Mouse (Mus musculus) C2C12 (cell line): ENCODE results near the gene Myo3b. TPM values are rescaled to one million over a fixed set of nuclear protein-coding genes. Genes with fewer than 3 reads are reported as not detected.

Source experiments
- H3K27me3 ChIP-seq: one replicate; pipeline ENCODE4 v1.6.1; 2011; ENCODE audit not compliant: control insufficient read depth, insufficient read depth, insufficient read length
- H3K36me3 ChIP-seq: one replicate; pipeline ENCODE4 v1.6.1; 2011; ENCODE audit not compliant: control insufficient read depth, insufficient read depth
- H3K4me3 ChIP-seq: one replicate; pipeline ENCODE4 v1.5.1; 2011; ENCODE audit warnings: mild to moderate bottlenecking, control low read depth; ENCODE audit not compliant: poor library complexity, insufficient read depth, severe bottlenecking
- H3K79me2 ChIP-seq: one replicate; pipeline ENCODE4 v1.6.1; 2011; ENCODE audit not compliant: control insufficient read depth, insufficient read depth
- H3K79me3 ChIP-seq: one replicate; pipeline ENCODE4 v1.6.1; 2011; ENCODE audit warnings: low read depth, control low read depth
- H3ac ChIP-seq: one replicate; pipeline ENCODE3; 2011; ENCODE audit warnings: low read depth; ENCODE audit not compliant: control insufficient read depth, insufficient read length
- CEBPB ChIP-seq: IDR thresholded peaks from one replicate; pipeline ENCODE4 v1.6.1; 2011; ENCODE audit warnings: low read depth, mild to moderate bottlenecking, control low read depth, moderate library complexity
- CTCF ChIP-seq: IDR thresholded peaks from one replicate; pipeline ENCODE4 v1.5.1; 2011; ENCODE audit not compliant: control insufficient read depth, insufficient read depth, insufficient read length
- FOSL1 ChIP-seq: IDR thresholded peaks from one replicate; pipeline ENCODE4 v1.8.0; 2011; ENCODE audit warnings: mild to moderate bottlenecking, low read length; ENCODE audit not compliant: poor library complexity, insufficient read depth, severe bottlenecking
- MAX ChIP-seq: IDR thresholded peaks from one replicate; pipeline ENCODE4 v1.6.1; 2011; ENCODE audit warnings: mild to moderate bottlenecking, control low read depth
- MYOD1 ChIP-seq: IDR thresholded peaks from one replicate; pipeline ENCODE4 v1.6.1; 2011; ENCODE audit warnings: low read depth; ENCODE audit not compliant: control insufficient read depth, insufficient read length
- MYOG ChIP-seq: IDR thresholded peaks from one replicate; pipeline ENCODE4 v1.6.1; 2011; ENCODE audit not compliant: control insufficient read depth, insufficient read length; ENCODE audit errors: extremely low read depth
- USF1 ChIP-seq: IDR thresholded peaks from one replicate; pipeline ENCODE4 v1.6.1; 2011; ENCODE audit warnings: low read depth, mild to moderate bottlenecking, control low read depth, moderate library complexity
- polyA plus RNA-seq: library from polyadenylated mRNA; unstranded; fragments of >200 nt; fragmentation: generic; extraction: Trizol; gene quantifications from one replicate; pipeline ENCODE4 v1.2.1, GENCODE M21; 2012; ENCODE audit warnings: missing spikeins

Gene Myo3b
- polyA plus RNA-seq, 1 experiment = 0.11 TPM

DNA sequence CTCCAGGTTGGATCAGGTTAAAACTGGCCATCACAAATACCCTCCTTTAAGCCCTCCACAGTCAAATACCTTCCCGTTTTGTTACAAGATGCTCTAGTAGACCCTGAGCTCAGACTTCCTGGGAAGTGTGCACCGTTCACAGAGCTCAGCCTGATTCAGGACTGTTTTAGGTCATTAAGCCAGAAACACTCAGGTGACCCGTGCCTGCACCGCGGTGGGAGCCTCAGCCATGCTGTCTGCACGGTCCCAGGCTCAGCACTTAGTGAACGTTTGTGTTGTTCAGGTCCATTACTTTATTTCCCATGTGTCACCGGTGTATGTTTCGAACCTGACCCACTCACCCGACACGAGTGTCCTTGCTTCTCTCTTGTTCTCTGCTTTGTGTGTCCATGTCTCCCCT lies 288.7 kb downstream of the Myo3b start:
- TF ChIP-seq FOSL1 (no peak), CEBPB (no peak), USF1 (no peak), MAX (no peak), MYOG (no peak), CTCF (no peak), MYOD1 (no peak)
- Histone ChIP-seq H3K36me3 (no peaks in the 10 kb centered on the region), H3K79me3 (no peaks in the 10 kb centered on the region), H3K4me3 (no peak overlapping the region), H3ac (no peak overlapping the region), H3K79me2 (no peaks in the 10 kb centered on the region), H3K27me3 (peaks cover 3% of the 10 kb centered on the region)

DNA sequence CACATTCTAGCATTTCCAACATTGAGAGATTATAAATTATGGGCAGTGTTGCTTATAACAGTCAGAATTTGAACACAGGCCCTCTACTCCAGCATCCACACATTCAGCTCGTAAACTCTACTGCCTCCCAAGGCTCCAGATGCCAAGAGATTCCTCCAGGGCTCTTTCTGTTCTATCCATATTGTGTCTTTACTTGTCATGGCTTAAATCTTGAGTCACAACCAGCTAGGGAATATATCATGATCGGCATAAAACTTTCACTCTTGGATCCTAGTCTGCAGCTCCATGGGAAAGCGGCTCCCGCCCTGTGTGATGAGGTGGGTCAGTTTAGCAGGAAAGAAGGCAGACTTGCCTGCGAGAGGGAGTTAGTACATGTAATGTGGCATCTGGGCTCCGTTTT lies 294.0 kb downstream of the Myo3b start:
- TF ChIP-seq MYOD1 (no peak), MAX (no peak), USF1 (no peak), FOSL1 (no peak), MYOG (no peak), CEBPB (no peak), CTCF (no peak)
- no peaks in the 10 kb centered on the region for H3K27me3 ChIP-seq
- no peaks in the 10 kb centered on the region for H3K79me2 ChIP-seq
- no peak overlapping the region for H3ac ChIP-seq
- no peak overlapping the region for H3K4me3 ChIP-seq
- H3K36me3 ChIP-seq = no peaks in the 10 kb centered on the region
- H3K79me3 ChIP-seq = no peaks in the 10 kb centered on the region

DNA sequence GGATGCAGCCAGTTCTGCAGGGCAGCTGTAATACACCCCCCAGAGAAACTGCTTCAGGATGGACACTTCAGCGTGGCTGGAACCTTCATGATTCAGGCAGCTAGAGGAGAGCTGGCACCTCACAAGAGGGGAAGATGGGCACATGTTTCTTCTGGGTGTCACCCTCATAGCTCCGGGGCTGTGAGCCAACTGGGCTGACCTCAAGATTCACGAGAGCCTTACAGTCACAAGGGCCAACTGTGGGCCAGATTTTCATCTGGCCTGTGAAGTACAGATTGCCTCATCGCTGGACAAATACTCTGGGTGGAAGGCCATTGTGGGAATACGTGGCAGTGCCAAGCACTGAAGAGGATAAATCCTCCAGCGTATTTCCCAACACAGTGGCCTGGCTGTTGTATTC lies 294.6 kb downstream of the Myo3b start:
- H3K79me2 ChIP-seq = no peaks in the 10 kb centered on the region
- no peaks in the 10 kb centered on the region for H3K27me3 ChIP-seq
- no peak overlapping the region for H3ac ChIP-seq
- no peak overlapping the region for H3K4me3 ChIP-seq
- no peaks in the 10 kb centered on the region for H3K79me3 ChIP-seq
- no peaks in the 10 kb centered on the region for H3K36me3 ChIP-seq
- TF ChIP-seq MAX (no peak), USF1 (no peak), MYOD1 (no peak), MYOG (no peak), FOSL1 (no peak), CEBPB (no peak), CTCF (no peak)

DNA sequence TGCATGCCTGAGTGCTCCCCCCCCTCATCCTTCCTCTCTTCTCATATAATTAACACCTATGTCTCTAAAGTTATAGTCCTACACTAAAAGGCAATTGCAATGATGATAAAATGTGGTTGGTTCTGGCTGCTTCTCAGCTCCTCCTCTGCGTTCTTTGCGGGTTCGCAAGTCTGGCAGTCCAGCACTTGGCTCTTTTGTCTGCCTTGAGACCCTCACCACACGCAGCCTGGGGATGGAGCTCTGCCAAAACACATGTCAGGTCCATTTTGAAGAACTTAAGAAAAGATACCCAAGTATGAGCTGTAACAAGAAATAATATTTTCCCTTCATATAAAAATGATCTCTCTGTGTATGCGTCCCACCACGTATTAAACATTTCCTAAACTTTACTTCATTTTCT lies 297.6 kb downstream of the Myo3b start:
- Histone ChIP-seq H3K4me3 (no peak overlapping the region), H3ac (no peak overlapping the region), H3K27me3 (no peaks in the 10 kb centered on the region), H3K79me2 (no peaks in the 10 kb centered on the region), H3K36me3 (no peaks in the 10 kb centered on the region), H3K79me3 (no peaks in the 10 kb centered on the region)
- no peak for TF ChIP-seq CTCF
- no peak for TF ChIP-seq USF1
- no peak for TF ChIP-seq MAX
- no peak for TF ChIP-seq MYOG
- no peak for TF ChIP-seq MYOD1
- no peak for TF ChIP-seq CEBPB
- TF ChIP-seq FOSL1 = no peak

DNA sequence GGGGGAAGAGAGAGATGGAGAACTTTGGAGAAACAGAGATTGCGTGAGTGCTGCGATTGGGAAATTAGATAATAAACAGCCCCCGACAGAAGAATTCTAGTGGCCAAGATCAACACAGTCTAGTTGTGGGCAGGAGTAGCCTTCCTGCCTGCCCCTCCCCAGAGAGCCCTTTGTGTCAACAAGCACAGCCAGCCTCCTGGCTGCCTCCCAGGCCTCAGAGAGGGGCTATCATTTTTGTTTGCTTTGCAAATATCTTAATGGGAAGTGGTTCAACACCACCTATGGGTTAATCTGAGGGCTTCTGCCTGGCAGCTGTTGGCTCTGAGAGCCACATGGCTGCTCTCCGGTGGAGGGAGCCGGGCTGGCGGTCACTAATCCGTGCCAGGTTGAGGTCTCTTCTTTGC lies 298.3 kb downstream of the Myo3b start:
- Histone ChIP-seq H3K27me3 (no peaks in the 10 kb centered on the region), H3K79me3 (no peaks in the 10 kb centered on the region), H3K36me3 (no peaks in the 10 kb centered on the region), H3K79me2 (no peaks in the 10 kb centered on the region), H3ac (no peak overlapping the region), H3K4me3 (no peak overlapping the region)
- TF ChIP-seq MYOD1 (peak; percentile 42), FOSL1 (no peak)

DNA sequence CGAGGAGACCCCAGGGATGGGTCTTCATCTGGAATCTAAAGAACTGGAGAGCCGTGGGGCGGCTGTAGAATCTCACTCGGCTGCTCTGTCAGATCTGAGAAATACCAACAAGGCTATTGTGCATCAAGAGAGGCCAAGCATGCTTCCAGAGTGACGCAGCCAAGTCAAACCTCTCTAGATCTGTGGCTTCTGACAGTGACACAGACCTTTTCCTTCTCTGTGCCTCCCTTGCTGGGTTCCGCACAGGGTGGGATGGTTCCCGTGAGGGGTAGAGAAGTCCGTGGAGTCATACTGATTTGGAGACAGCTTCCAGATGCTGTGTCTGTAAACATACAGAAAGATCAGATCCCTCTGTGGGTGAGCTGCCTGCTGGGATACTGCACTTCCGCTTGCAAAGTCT lies 298.9 kb downstream of the Myo3b start:
- Histone ChIP-seq H3ac (no peak overlapping the region), H3K27me3 (no peaks in the 10 kb centered on the region), H3K79me2 (no peaks in the 10 kb centered on the region), H3K36me3 (no peaks in the 10 kb centered on the region), H3K4me3 (no peak overlapping the region), H3K79me3 (no peaks in the 10 kb centered on the region)
- TF ChIP-seq CEBPB = no peak
- no peak for TF ChIP-seq MYOG
- TF ChIP-seq CTCF = no peak
- no peak for TF ChIP-seq USF1
- no peak for TF ChIP-seq MAX
- TF ChIP-seq FOSL1 = no peak
- no peak for TF ChIP-seq MYOD1
